ENCODE assay signal across 21 mouse cellular contexts in genomic region chr2:101563206-101563605, GRCm38 (mm10).
DNase-seq lines count a peak whose midpoint lies in the region; ATAC-seq and TF ChIP-seq lines count a peak whose summit lies in the region.
"Had no signal": no experiment of that assay in that cellular context is flagged by ENCODE, and none has a peak within 500 bp of the region (broad histone marks: within the 10 kb centered on the region; RNA-seq: fewer than 3 reads in every experiment).

No protein-coding gene starts in this region.

- WGBS in cerebellum, adult 2 months, result 44% methylated on average over 6 of the region's 6 CpGs
- 63% methylated on average over 6 of the region's 6 CpGs for WGBS in hindbrain, embryonic 13.5 days
- WGBS in hindbrain, embryonic 11.5 days, result 81% methylated on average over 6 of the region's 6 CpGs
- 60% methylated on average over 6 of the region's 6 CpGs for WGBS in bone marrow, adult 2 months
- 42% methylated on average over 6 of the region's 6 CpGs for WGBS in neural tube, embryonic 15.5 days
- WGBS in kidney, embryonic 14.5 days, result 77% methylated on average over 6 of the region's 6 CpGs

- intact Hi-C loops in left cerebral cortex, postnatal 14 days (cut with DNase I), result no loop called here

- H3K9ac ChIP-seq in hindbrain, embryonic 13.5 days, result no peak overlapping the region
- H3K9ac ChIP-seq in hindbrain, embryonic 11.5 days (ENCODE audit: low read depth, low read length), result no peak overlapping the region
- no peak overlapping the region for H3K9ac ChIP-seq in neural tube, embryonic 15.5 days (replicated peaks)
- H3K9ac ChIP-seq in kidney, embryonic 14.5 days (ENCODE audit: low read depth, low read length), result no peak overlapping the region
- H3K9ac ChIP-seq: heart, embryonic 13.5 days; stomach, embryonic 15.5 days had no signal

- TF ChIP-seq CTCF in cerebellum, adult 2 months (IDR thresholded peaks at IDR 0.05; ENCODE audit: borderline replicate concordance, insufficient read depth, low read depth, low read length), result no peak
- TF ChIP-seq CTCF in bone marrow, adult 2 months (IDR thresholded peaks at IDR 0.05; ENCODE audit: control insufficient read depth, insufficient read depth, low read length), result no peak

- ATAC-seq in hindbrain, embryonic 13.5 days (ENCODE audit: low FRiP score), result peak; percentile 51; the same call in 1 of the 2 replicates
- ATAC-seq in hindbrain, embryonic 11.5 days (ENCODE audit: low FRiP score), result no peak
- no peak for ATAC-seq in neural tube, embryonic 15.5 days (ENCODE audit: low FRiP score)
- ATAC-seq in kidney, embryonic 14.5 days (ENCODE audit: low FRiP score, low TSS enrichment), result no peak
- ATAC-seq: CD4-positive, CD25-positive, alpha-beta regulatory T cell, adult 4 months; intestine, postnatal 0 days had no signal

- no peaks in the 10 kb centered on the region for H3K27me3 ChIP-seq in cerebellum, adult 2 months (ENCODE audit: control insufficient read depth, insufficient read depth, low read length)
- no peaks in the 10 kb centered on the region for H3K27me3 ChIP-seq in hindbrain, embryonic 13.5 days
- H3K27me3 ChIP-seq in hindbrain, embryonic 11.5 days (ENCODE audit: control insufficient read depth, insufficient read depth, low read length), result no peaks in the 10 kb centered on the region
- no peaks in the 10 kb centered on the region for H3K27me3 ChIP-seq in neural tube, embryonic 15.5 days (replicated peaks)
- H3K27me3 ChIP-seq in kidney, embryonic 14.5 days (ENCODE audit: control insufficient read depth, insufficient read depth, low read length), result no peaks in the 10 kb centered on the region
- H3K27me3 ChIP-seq: heart, embryonic 13.5 days; stomach, embryonic 15.5 days had no signal

- H3K4me3 ChIP-seq in cerebellum, adult 2 months (replicated peaks; ENCODE audit: insufficient read depth, low read depth, low read length), result no peak overlapping the region
- H3K4me3 ChIP-seq in hindbrain, embryonic 13.5 days, result no peak overlapping the region
- H3K4me3 ChIP-seq in hindbrain, embryonic 11.5 days (ENCODE audit: low read depth, low read length), result no peak overlapping the region
- H3K4me3 ChIP-seq in bone marrow, adult 2 months (replicated peaks; ENCODE audit: control insufficient read depth, low read depth, low read length), result no peak overlapping the region
- H3K4me3 ChIP-seq in neural tube, embryonic 15.5 days (replicated peaks), result no peak overlapping the region
- H3K4me3 ChIP-seq in kidney, embryonic 14.5 days (ENCODE audit: low read length), result no peak overlapping the region
- H3K4me3 ChIP-seq: embryonic facial prominence, embryonic 10.5 days; heart, embryonic 13.5 days; hindbrain, embryonic 10.5 days; layer of hippocampus, adult 2 months; left cerebral cortex, adult 2 months; stomach, embryonic 15.5 days had no signal

- no peak for TF ChIP-seq POLR2A in cerebellum, adult 2 months (IDR thresholded peaks at IDR 0.05; ENCODE audit: borderline replicate concordance, insufficient read depth, low read length)
- no peak for TF ChIP-seq POLR2A in bone marrow, adult 2 months (IDR thresholded peaks at IDR 0.05; ENCODE audit: borderline replicate concordance, control insufficient read depth, low read depth, low read length)

- H3K36me3 ChIP-seq in hindbrain, embryonic 13.5 days, result no peaks in the 10 kb centered on the region
- no peaks in the 10 kb centered on the region for H3K36me3 ChIP-seq in hindbrain, embryonic 11.5 days (ENCODE audit: control insufficient read depth, insufficient read depth, low read length)
- no peaks in the 10 kb centered on the region for H3K36me3 ChIP-seq in neural tube, embryonic 15.5 days
- H3K36me3 ChIP-seq in kidney, embryonic 14.5 days (ENCODE audit: control insufficient read depth, insufficient read depth, low read length), result no peaks in the 10 kb centered on the region
- H3K36me3 ChIP-seq: embryonic facial prominence, embryonic 10.5 days; hindbrain, embryonic 10.5 days; stomach, embryonic 15.5 days had no signal

- no peaks in the 10 kb centered on the region for H3K9me3 ChIP-seq in hindbrain, embryonic 13.5 days
- no peaks in the 10 kb centered on the region for H3K9me3 ChIP-seq in hindbrain, embryonic 11.5 days (ENCODE audit: control insufficient read depth, low read length)
- no peaks in the 10 kb centered on the region for H3K9me3 ChIP-seq in neural tube, embryonic 15.5 days (replicated peaks)
- H3K9me3 ChIP-seq in kidney, embryonic 14.5 days (ENCODE audit: control insufficient read depth, low read length), result no peaks in the 10 kb centered on the region
- H3K9me3 ChIP-seq: embryonic facial prominence, embryonic 10.5 days; G1E; heart, embryonic 13.5 days; hindbrain, embryonic 10.5 days; stomach, embryonic 15.5 days had no signal

- H3K4me2 ChIP-seq in hindbrain, embryonic 13.5 days, result no peak overlapping the region
- no peak overlapping the region for H3K4me2 ChIP-seq in hindbrain, embryonic 11.5 days (replicated peaks; ENCODE audit: low read depth, low read length)
- no peak overlapping the region for H3K4me2 ChIP-seq in neural tube, embryonic 15.5 days
- H3K4me2 ChIP-seq in kidney, embryonic 14.5 days (replicated peaks; ENCODE audit: low read depth, low read length), result no peak overlapping the region
- H3K4me2 ChIP-seq: heart, embryonic 13.5 days; stomach, embryonic 15.5 days had no signal

- no peaks in the 10 kb centered on the region for H3K4me1 ChIP-seq in cerebellum, adult 2 months (ENCODE audit: control insufficient read depth, insufficient read depth, low read length)
- peaks cover 16% of the 10 kb centered on the region for H3K4me1 ChIP-seq in hindbrain, embryonic 13.5 days (replicated peaks)
- H3K4me1 ChIP-seq in hindbrain, embryonic 11.5 days (replicated peaks; ENCODE audit: control insufficient read depth, insufficient read depth, low read length), result no peaks in the 10 kb centered on the region
- no peaks in the 10 kb centered on the region; the same call in 1 of the 2 replicates for H3K4me1 ChIP-seq in bone marrow, adult 2 months (ENCODE audit: control insufficient read depth, insufficient read depth, low read length)
- peaks cover 9% of the 10 kb centered on the region for H3K4me1 ChIP-seq in neural tube, embryonic 15.5 days
- no peaks in the 10 kb centered on the region for H3K4me1 ChIP-seq in kidney, embryonic 14.5 days (ENCODE audit: control insufficient read depth, insufficient read depth, low read length)
- H3K4me1 ChIP-seq: embryonic facial prominence, embryonic 10.5 days; heart, embryonic 13.5 days; hindbrain, embryonic 10.5 days; stomach, embryonic 15.5 days had no signal

- peak; percentile 7 to 18 for DNase-seq in cerebellum, postnatal 10 days
- no peak for DNase-seq in cerebellum, adult 2 months
- no peak for DNase-seq in hindbrain, embryonic 11.5 days (ENCODE audit: low spot score)
- no peak for DNase-seq in left cerebral cortex, postnatal 14 days (ENCODE audit: low spot score in 2 of 2)
- DNase-seq: cerebellum, adult 11-12 months; lung, postnatal 14 days; right cerebral cortex, adult 18-20 months had no signal

- no peak overlapping the region for H3K27ac ChIP-seq in cerebellum, adult 2 months (ENCODE audit: insufficient read depth, low read length)
- 0 out of 2 replicates have a peak overlapping the region, but pooled peaks have one; percentile 20 for H3K27ac ChIP-seq in hindbrain, embryonic 13.5 days
- no peak overlapping the region for H3K27ac ChIP-seq in hindbrain, embryonic 11.5 days (ENCODE audit: low read depth, low read length)
- H3K27ac ChIP-seq in bone marrow, adult 2 months (ENCODE audit: control insufficient read depth, insufficient read depth, low read depth, low read length, poor library complexity), result peak overlapping the region; percentile 26
- 0 out of 2 replicates have a peak overlapping the region, but pooled peaks have one; percentile 8 for H3K27ac ChIP-seq in neural tube, embryonic 15.5 days (replicated peaks)
- H3K27ac ChIP-seq in kidney, embryonic 14.5 days (ENCODE audit: low read depth, low read length), result no peak overlapping the region
- H3K27ac ChIP-seq: embryonic facial prominence, embryonic 10.5 days; heart, embryonic 13.5 days; hindbrain, embryonic 10.5 days; kidney, postnatal 0 days; layer of hippocampus, adult 2 months; left cerebral cortex, adult 2 months; stomach, embryonic 15.5 days had no signal

Comparison
In these comparisons a context has a peak if more than half of its experiments do, and no peak if none do; other contexts are left out.
1. DNase-seq: peak in cerebellum, postnatal 10 days (2 of 2); none in cerebellum, adult 2 months (0 of 2), hindbrain, embryonic 11.5 days (single experiment) and left cerebral cortex, postnatal 14 days (0 of 2).
2. H3K27ac ChIP-seq: peak in hindbrain, embryonic 13.5 days (single experiment), bone marrow, adult 2 months (single experiment) and neural tube, embryonic 15.5 days (single experiment); none in cerebellum, adult 2 months (single experiment), hindbrain, embryonic 11.5 days (single experiment) and kidney, embryonic 14.5 days (single experiment).